Mouse (Mus musculus): ENCODE measurements at regions not wholly inside any gene's neighbourhood (a gene's known extent, or its start where the extent isn't known, plus 50 kb on each side); places are given as distances from the start of the nearest gene placed in this dataset.

DNA sequence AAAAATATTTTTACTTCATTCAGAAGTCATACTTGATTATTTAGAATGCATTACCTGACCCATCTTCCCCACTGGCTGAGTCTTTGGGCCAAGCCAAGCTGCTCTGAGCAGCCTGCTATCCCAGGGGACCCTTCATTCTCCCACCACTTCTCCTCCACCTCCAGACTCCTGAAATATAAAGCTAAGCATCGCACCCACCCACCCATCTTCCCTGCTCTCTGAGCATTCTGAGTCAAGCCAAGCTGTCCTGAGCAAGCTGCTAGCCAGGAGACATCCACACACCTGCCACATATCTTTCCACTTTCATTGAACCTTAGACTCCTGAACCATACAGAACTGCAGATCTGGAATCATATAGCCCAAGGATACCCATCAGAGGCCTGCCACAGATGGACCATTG, 1456.2 kb upstream of the Adam24 start:
- no peak for ATAC-seq
- CTCF ChIA-PET: no interaction called here
- no peak for TF ChIP-seq CTCF (IDR thresholded peaks at IDR 0.05)
- in situ Hi-C loops (cut with MboI; ENCODE audit: low pct_unique_long_range_greater_than_20kb): no loop called here
- POLR2A ChIA-PET: no interaction called here
- H3K27me3 ChIP-seq: peaks cover 5% of the 10 kb centered on the region
- DNase-seq (ENCODE audit: low read depth, low spot score): no peak

DNA sequence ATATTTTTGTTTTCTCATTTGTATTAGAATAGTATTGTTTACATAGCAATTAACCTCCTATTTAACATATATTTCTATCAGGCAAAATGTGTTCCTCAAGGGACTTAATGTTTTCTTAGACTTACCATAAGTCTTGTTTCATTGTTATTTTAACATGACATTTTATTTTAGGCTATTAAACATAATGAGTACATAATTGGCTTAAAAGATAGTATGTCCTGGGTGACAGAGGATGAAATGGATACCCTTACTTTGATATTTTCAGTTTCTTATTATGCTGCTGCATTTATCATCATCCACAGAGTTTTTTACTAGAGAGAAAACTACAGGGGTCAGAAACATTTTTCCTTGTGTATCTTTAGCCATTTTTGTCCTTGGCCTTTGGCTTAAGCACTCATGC, 1447.6 kb upstream of the Adam24 start:
- POLR2A ChIA-PET: no interaction called here
- no peak for ATAC-seq

DNA sequence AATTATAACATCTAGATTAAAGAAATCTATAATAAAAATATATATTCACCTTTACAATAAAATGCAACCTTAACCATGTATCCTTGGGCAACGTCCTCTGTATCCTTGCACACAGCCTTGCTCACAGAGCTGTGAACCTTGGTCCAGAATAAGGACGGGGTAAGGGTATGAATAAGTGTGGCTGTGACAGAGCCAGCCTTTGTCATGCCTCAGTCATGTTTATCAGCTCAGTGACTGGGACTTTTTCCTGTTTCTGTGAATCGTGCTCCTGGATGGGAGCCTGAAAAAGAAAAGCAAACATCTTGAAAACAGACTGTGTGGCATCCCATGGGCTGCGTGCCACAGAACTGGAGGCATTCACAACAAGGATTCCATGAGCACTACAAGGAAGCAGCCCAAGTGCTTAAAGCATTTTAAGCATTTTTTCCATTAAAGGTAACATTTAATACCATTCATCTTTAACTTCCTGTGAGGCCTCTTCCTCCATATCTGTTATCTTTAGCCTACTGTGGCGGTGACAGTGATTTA, 1405.8 kb upstream of the Adam24 start:
- in situ Hi-C loops (cut with MboI; ENCODE audit: low pct_unique_long_range_greater_than_20kb): no loop called here

More for the DNA sequence above, 1447.6 kb upstream of the Adam24 start:
- in situ Hi-C loops (cut with MboI; ENCODE audit: low pct_unique_long_range_greater_than_20kb): no loop called here
- DNase-seq (ENCODE audit: low read depth, low spot score): no peak
- peaks cover 5% of the 10 kb centered on the region for H3K27me3 ChIP-seq
- no peak for TF ChIP-seq CTCF (IDR thresholded peaks at IDR 0.05)
- CTCF ChIA-PET: no interaction called here

DNA sequence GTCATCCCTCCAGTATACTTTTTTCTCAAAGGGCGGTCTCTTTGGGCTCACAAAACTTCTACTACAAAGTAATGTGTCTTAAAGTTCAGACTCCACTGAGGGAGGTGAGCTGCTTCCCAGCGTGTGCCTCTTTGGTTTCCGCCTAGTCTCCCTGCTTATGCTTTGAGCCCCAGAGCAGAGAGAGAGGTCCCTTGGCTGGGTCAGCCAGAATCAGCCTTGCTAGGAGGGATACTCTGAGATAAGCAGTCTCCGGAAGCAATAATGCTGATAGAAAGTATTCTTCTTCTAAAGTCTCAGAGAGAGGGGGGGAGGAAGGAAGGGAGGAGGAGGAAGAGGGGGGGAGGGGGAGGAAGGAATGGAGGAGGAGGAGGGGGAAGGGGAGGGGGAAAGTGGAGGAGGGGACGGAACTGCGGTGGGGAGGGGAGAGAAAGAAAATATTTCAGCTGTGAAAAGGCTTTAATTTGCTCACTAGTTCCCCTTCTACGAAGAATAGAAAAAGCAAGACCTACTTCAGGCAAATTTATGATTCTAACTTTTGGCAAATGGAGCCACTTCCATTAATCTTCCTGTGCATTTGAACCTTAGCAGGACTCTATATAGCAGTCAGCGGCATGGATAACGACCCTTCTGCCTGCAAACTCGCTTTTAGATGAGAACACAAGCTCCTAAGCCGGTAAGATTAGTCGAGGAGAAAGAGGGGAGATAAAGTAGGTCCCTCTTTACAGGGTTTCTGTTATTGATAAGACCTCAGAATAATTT, 1377.2 kb upstream of the Adam24 start:
- no peak for TF ChIP-seq CTCF (IDR thresholded peaks at IDR 0.05)
- ATAC-seq: no peak
- CTCF ChIA-PET: no interaction called here
- POLR2A ChIA-PET: no interaction called here
- in situ Hi-C loops (cut with MboI; ENCODE audit: low pct_unique_long_range_greater_than_20kb): no loop called here
- peaks cover 16% of the 10 kb centered on the region for H3K27me3 ChIP-seq
- no peak for DNase-seq (ENCODE audit: low read depth, low spot score)

More for the DNA sequence above, 1405.8 kb upstream of the Adam24 start:
- ATAC-seq: no peak
- DNase-seq (ENCODE audit: low read depth, low spot score): no peak
- ChIA-PET POLR2A (no interaction called here), CTCF (no interaction called here)
- no peak for TF ChIP-seq CTCF (IDR thresholded peaks at IDR 0.05)
- H3K27me3 ChIP-seq: peaks cover 14% of the 10 kb centered on the region

DNA sequence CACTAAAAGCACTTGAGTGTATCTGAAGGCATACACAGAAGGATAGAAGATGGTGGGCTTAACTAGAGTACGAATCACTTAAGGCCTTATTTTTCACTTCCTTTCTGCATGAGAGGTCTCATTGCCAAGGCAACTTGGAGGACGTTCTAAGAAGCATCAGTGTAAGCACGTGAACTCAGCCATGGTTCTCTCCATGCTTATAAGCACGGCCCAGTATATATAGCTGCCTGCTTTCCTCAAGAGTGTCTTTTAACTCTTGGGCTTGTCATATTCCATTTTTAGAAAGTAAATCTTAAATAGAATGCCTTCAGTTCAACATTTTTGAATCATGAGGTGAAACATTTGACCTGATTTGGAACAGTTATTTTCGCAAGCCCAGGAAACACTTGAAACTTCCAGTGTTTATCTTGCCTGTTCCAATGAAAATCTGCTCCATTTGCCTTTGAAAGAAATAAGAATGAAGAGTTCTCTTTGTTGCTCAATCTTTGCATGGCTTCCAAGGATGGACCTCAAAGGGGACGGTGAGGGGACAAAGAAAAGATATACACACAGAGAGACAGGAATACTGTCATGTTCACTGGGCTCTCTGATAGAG, 1371.0 kb upstream of the Adam24 start:
- TF ChIP-seq CTCF (IDR thresholded peaks at IDR 0.05): no peak
- DNase-seq (ENCODE audit: low read depth, low spot score) (no peak), ATAC-seq (no peak)
- ChIA-PET CTCF (no interaction called here), POLR2A (no interaction called here)
- H3K27me3 ChIP-seq: peaks cover 36% of the 10 kb centered on the region
- in situ Hi-C loops (cut with MboI; ENCODE audit: low pct_unique_long_range_greater_than_20kb): no loop called here

DNA sequence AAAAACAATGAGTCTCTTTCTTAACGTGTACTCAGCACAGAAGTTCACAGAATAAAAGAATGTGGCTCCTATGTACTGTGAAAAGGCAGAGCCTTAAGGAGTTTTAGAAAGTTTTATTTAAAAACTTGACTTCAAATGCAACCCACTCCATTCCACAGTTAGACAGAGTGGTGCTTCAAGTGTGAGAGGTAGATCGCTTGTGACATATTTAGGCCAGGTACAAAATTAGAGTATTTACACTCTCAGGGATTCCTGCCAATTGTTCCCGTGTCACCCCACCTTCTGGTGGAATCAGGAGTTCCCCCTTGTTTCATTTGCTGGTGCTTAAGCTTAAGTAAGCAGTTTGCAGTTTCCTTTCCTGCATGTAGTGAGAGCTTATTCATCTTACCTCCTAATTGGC, 1361.0 kb upstream of the Adam24 start:
- POLR2A ChIA-PET: no interaction called here
- ATAC-seq: no peak

DNA sequence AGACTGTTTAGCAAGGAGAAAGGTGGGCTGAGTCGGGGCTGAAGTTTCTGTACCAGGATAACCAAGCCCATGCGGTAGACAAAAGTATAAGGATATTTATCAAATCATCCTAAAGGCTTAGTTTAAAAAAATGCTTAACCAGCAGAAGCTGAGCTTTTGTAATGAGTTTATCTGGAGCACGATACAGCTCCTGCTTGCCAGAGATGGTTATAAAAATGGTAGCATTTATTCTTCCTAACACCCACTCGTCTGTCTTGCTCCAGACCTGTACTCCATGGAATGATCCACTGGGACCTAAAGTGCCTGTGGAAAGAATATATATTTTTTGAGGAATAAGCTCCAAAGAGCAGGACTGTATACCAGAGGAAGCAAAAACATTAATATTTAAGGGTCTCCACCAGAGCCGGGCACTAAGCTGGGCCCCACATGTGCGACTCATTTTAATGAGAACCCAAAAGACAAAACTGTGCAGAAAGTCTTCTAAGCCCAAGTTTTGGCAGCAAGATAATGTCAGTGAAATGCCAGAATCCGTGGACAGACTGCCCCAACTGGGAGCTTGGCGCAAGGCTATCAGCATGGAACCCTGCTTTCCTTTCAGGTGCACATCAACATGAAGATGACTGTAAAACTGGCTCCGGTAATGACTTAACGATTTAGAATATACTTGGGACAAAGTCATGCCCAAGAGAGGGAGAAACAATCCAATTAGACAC, 1359.2 kb upstream of the Adam24 start:
- POLR2A ChIA-PET: no interaction called here

More for the DNA sequence above, 1361.0 kb upstream of the Adam24 start:
- no peak for TF ChIP-seq CTCF (IDR thresholded peaks at IDR 0.05)
- peaks cover 35% of the 10 kb centered on the region for H3K27me3 ChIP-seq
- CTCF ChIA-PET: no interaction called here
- no peak for DNase-seq (ENCODE audit: low read depth, low spot score)
- in situ Hi-C loops (cut with MboI; ENCODE audit: low pct_unique_long_range_greater_than_20kb): no loop called here

DNA sequence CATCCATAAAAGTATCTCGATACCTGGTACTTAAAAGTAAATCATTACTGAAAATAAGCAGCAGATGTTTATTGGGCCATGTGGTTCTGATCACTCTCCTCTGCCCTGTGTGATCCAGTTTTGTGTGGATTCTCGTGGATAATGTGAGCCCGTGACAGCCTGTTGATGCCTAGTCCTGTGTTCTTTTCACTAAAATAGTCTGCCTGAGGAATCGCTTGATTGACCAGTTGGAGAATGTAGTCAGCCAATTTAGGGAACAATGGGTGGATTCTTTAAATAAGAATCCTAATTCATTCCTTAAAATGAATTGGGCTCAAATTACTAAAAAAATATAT, 1358.7 kb upstream of the Adam24 start:
- POLR2A ChIA-PET: no interaction called here
- H3K27me3 ChIP-seq: peaks cover 40% of the 10 kb centered on the region
- in situ Hi-C loops (cut with MboI; ENCODE audit: low pct_unique_long_range_greater_than_20kb): no loop called here
- no peak for ATAC-seq
- TF ChIP-seq CTCF (IDR thresholded peaks at IDR 0.05): no peak
- no peak for DNase-seq (ENCODE audit: low read depth, low spot score)
- CTCF ChIA-PET: no interaction called here

More for the DNA sequence above, 1359.2 kb upstream of the Adam24 start:
- peaks cover 40% of the 10 kb centered on the region for H3K27me3 ChIP-seq
- DNase-seq (ENCODE audit: low read depth, low spot score) (no peak), ATAC-seq (no peak)
- in situ Hi-C loops (cut with MboI; ENCODE audit: low pct_unique_long_range_greater_than_20kb): no loop called here
- CTCF ChIA-PET: no interaction called here
- TF ChIP-seq CTCF (IDR thresholded peaks at IDR 0.05): no peak

DNA sequence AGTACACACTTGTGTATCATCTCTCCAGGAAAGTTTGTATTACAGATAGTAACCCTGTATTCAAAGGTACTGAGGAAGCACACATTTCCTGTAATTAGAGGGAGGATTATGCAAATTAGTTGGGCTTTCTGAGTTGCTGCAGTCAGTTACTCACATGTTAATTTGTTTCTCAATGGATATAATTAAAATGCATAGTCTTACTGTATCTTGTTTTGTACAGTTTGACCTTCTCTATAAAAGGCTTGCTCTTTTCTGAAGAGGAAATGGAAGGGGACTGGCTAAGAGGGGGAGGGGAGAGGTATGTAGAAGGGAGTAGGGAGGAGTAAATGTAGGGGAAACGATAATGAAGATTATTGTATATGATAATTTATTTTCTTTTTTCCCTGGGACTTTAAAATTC, 1345.5 kb upstream of the Adam24 start:
- TF ChIP-seq CTCF (IDR thresholded peaks at IDR 0.05): no peak
- POLR2A ChIA-PET: no interaction called here
- DNase-seq (ENCODE audit: low read depth, low spot score) (no peak), ATAC-seq (no peak)
- CTCF ChIA-PET: no interaction called here
- in situ Hi-C loops (cut with MboI; ENCODE audit: low pct_unique_long_range_greater_than_20kb): no loop called here
- no peaks in the 10 kb centered on the region for H3K27me3 ChIP-seq

DNA sequence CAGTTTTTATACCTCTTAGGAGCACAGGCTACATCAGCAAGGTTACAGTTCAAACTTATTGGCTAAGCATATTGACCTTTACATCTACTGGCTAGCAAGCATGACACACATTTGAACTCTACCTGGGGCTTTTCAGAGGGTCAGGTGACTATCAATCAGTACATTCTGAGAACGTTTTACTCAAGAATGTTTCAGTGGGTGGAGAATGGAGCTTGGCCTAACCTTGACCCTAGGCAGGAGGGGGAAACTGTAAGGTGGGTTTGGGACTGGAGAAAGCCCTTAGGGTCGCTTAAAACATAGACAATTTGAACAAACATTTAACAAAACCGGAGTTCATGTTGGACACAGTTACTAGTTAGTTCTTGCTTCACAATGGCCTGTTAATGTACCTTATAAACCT, 1330.1 kb upstream of the Adam24 start:
- no peak for DNase-seq (ENCODE audit: low read depth, low spot score)
- in situ Hi-C loops (cut with MboI; ENCODE audit: low pct_unique_long_range_greater_than_20kb): no loop called here
- TF ChIP-seq CTCF (IDR thresholded peaks at IDR 0.05): no peak
- ATAC-seq: no peak
- ChIA-PET POLR2A (interaction anchor here (0.6 kb wide), 1 partner anchor 24 kb away, joined by 4 read pairs; no protein-coding TSS in a partner anchor), CTCF (no interaction called here)
- H3K27me3 ChIP-seq: peaks cover 3% of the 10 kb centered on the region

DNA sequence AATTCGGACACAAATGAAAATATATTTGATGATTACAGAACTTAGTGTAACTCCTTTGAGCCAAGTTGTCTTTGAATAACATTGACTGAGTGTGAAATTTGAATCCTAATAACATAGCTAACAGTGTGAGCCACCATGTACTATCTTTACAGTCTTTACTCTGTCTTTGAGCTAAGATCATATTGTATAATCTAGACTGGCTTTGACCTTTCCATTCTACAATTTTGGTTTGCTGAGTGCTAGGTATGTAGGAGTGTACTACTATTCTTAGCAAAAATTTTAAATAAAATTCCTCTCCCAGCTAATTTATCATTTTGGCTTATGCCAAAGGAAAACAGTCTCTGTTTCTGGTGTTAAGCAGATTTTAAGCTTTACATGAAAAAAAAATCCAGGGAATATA, 1328.4 kb upstream of the Adam24 start:
- H3K27me3 ChIP-seq: peaks cover 3% of the 10 kb centered on the region
- POLR2A ChIA-PET: no interaction called here
- no peak for TF ChIP-seq CTCF (IDR thresholded peaks at IDR 0.05)
- ATAC-seq (no peak), DNase-seq (ENCODE audit: low read depth, low spot score) (no peak)
- CTCF ChIA-PET: no interaction called here
- in situ Hi-C loops (cut with MboI; ENCODE audit: low pct_unique_long_range_greater_than_20kb): no loop called here
